Mouse (Mus musculus) embryonic fibroblast, embryonic 13.5 days (primary cell): ENCODE results near the gene Cnot6l.

Experiments used
- CTCF ChIP-seq: IDR thresholded peaks from 2 replicates; pipeline ENCODE4 v1.5.1; 2011; ENCODE audit warnings: mild to moderate bottlenecking, control low read depth, low read length, moderate library complexity, borderline replicate concordance; ENCODE audit not compliant: insufficient read depth
- POLR2A ChIP-seq: IDR thresholded peaks from 2 replicates; pipeline ENCODE4 v1.6.1; 2011; ENCODE audit warnings: low read depth, mild to moderate bottlenecking, control low read depth, low read length, moderate library complexity

DNA sequence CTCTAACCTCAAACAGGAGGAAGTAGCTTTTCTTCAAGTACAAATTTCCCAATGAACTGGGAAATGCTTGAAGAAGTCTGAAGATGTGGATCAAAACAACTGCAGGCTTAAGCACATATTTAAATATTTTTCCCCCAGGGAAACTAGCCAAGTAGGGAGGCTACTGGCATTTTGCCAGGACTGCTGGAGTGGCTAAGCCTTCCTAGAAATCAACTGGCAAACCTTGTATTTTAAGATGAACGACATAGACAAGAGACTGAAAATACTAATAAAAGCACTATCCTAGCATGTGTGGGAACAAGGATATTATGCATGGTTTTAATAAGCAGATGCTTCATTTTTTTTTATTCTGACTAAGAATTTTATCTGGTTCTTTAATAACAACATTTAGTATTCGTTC lies 42.9 kb upstream of the Cnot6l start:
- TF ChIP-seq CTCF (no peak), POLR2A (no peak)
